Mouse (Mus musculus): Measurements from ENCODE around the gene Prkar1a. TPM values are rescaled to one million over a fixed set of nuclear protein-coding genes. Genes with fewer than 3 reads are reported as not detected.
"Not testable (repeated sequence)": the region's sequence is repeated elsewhere in the genome, so short reads cannot be mapped to it uniquely, and the experiment has no call there.

The Prkar1a gene
- polyA plus RNA-seq, 1 experiment from 2014 or later: 435 TPM

GRCm38 (mm10) chr11:109616352-109616751 is 32.9 kb upstream of the Prkar1a start:
- no peak overlapping the region for H3K27ac ChIP-seq (replicated peaks; ENCODE audit: low read depth, low read length)
- no peaks in the 10 kb centered on the region for H3K9me3 ChIP-seq (ENCODE audit: control insufficient read depth, low read length)
- H3K9ac ChIP-seq (ENCODE audit: low read depth, low read length): no peak overlapping the region
- no peak overlapping the region for H3K4me3 ChIP-seq (ENCODE audit: low read depth, low read length)
- DNase-seq (ENCODE audit: low spot score): no peak
- no peak overlapping the region for H3K4me2 ChIP-seq (ENCODE audit: low read depth, low read length)
- H3K4me1 ChIP-seq (ENCODE audit: control insufficient read depth, insufficient read depth, low read length): no peaks in the 10 kb centered on the region; the same call in 1 of the 2 replicates
- 55% methylated on average over 4 of the region's 4 CpGs for WGBS
- H3K36me3 ChIP-seq (ENCODE audit: control insufficient read depth, insufficient read depth, low read length): no peaks in the 10 kb centered on the region
- H3K27me3 ChIP-seq (replicated peaks; ENCODE audit: control insufficient read depth, insufficient read depth, low read length): no peaks in the 10 kb centered on the region
- ATAC-seq (ENCODE audit: low read depth): no peak

DNA sequence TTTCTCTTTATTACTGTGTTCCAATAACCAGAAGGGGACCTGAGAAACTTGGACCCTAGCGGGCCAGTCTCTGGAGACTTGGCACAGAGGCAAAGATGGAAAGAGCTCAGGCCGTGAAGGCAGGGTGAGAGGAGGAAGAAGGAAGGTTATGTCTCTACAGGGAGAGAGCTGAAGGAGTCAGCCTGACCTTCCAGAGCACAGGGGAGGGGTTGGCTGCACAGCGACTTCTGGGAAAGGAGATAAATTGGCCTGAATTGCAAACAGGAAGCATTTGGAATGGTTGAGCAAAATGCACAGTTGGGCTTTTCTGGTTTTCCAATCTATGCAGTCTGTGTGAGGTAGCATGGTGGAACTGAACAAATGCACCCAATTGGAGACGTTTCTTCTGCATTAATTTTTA is 32.4 kb upstream of the Prkar1a start:
- no peak overlapping the region for H3K27ac ChIP-seq (replicated peaks; ENCODE audit: low read depth, low read length)
- ATAC-seq (ENCODE audit: low read depth) (no peak), DNase-seq (ENCODE audit: low spot score) (no peak)
- WGBS: 49% methylated on average over 4 of the region's 4 CpGs
- no peaks in the 10 kb centered on the region; the same call in 1 of the 2 replicates for H3K4me1 ChIP-seq (ENCODE audit: control insufficient read depth, insufficient read depth, low read length)
- H3K27me3 ChIP-seq (replicated peaks; ENCODE audit: control insufficient read depth, insufficient read depth, low read length): no peaks in the 10 kb centered on the region
- no peak overlapping the region for H3K9ac ChIP-seq (ENCODE audit: low read depth, low read length)
- no peak overlapping the region for H3K4me2 ChIP-seq (ENCODE audit: low read depth, low read length)
- no peaks in the 10 kb centered on the region for H3K36me3 ChIP-seq (ENCODE audit: control insufficient read depth, insufficient read depth, low read length)
- no peaks in the 10 kb centered on the region for H3K9me3 ChIP-seq (ENCODE audit: control insufficient read depth, low read length)
- H3K4me3 ChIP-seq (ENCODE audit: low read depth, low read length): no peak overlapping the region

DNA sequence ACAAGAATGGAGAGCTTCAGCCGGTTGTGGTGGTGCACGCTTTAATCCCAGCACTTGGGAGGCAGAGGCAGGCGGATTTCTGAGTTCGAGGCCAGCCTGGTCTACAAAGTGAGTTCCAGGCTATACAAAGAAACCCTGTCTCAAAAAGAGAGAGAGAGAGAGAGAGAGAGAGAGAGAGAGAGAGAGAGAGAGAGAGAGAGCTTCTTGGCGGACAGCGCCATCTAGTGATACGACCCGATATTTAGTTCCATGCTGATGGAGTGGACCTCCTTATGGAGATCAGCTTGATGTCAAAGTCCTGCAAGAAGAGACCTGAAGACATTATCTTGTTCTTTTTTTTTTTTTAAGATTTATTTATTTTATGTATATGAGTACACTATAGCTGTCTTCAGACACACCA is 30.1 kb upstream of the Prkar1a start:
- 42% methylated on average over 8 of the region's 8 CpGs for WGBS
- not testable (repeated sequence) for H3K4me3 ChIP-seq (ENCODE audit: low read depth, low read length)

DNA sequence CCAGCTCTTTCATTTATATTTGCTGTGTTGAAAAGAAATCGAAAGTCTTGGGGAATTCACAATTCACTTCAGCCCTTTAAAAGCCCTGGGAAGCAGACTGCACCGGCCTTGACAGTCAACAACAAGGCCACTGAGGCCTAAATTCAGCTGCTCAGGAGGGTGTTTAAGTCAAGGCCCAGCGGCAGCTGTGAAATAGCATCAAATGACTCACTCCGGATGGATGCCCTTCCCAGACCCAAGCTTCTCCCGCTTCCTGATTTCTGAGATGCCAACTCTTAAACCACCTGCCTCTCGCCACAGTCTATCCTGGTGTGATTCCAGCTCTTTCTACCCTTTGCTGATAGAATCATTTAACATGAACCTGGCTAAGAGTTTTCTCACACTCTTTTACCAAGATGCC is 28.8 kb upstream of the Prkar1a start:
- no peak for ATAC-seq (ENCODE audit: low read depth)
- peak; percentile 32 for DNase-seq (ENCODE audit: low spot score)
- Histone ChIP-seq H3K9ac (ENCODE audit: low read depth, low read length) (no peak overlapping the region), H3K9me3 (ENCODE audit: control insufficient read depth, low read length) (no peaks in the 10 kb centered on the region), H3K27me3 (replicated peaks; ENCODE audit: control insufficient read depth, insufficient read depth, low read length) (no peaks in the 10 kb centered on the region), H3K4me1 (ENCODE audit: control insufficient read depth, insufficient read depth, low read length) (peaks cover 7% of the 10 kb centered on the region; the same call in 1 of the 2 replicates), H3K4me3 (ENCODE audit: low read depth, low read length) (no peak overlapping the region), H3K36me3 (ENCODE audit: control insufficient read depth, insufficient read depth, low read length) (no peaks in the 10 kb centered on the region), H3K27ac (replicated peaks; ENCODE audit: low read depth, low read length) (no peak overlapping the region), H3K4me2 (ENCODE audit: low read depth, low read length) (no peak overlapping the region)
- WGBS: 68% methylated on average over 6 of the region's 6 CpGs

More for the DNA sequence above, 30.1 kb upstream of the Prkar1a start:
- not testable (repeated sequence) for H3K9me3 ChIP-seq (ENCODE audit: control insufficient read depth, low read length); H3K4me2 ChIP-seq (ENCODE audit: low read depth, low read length); H3K4me1 ChIP-seq (ENCODE audit: control insufficient read depth, insufficient read depth, low read length); H3K27me3 ChIP-seq (replicated peaks; ENCODE audit: control insufficient read depth, insufficient read depth, low read length); ATAC-seq (ENCODE audit: low read depth); H3K36me3 ChIP-seq (ENCODE audit: control insufficient read depth, insufficient read depth, low read length); H3K9ac ChIP-seq (ENCODE audit: low read depth, low read length); H3K27ac ChIP-seq (replicated peaks; ENCODE audit: low read depth, low read length)
- peak; percentile 30 for DNase-seq (ENCODE audit: low spot score)

DNA sequence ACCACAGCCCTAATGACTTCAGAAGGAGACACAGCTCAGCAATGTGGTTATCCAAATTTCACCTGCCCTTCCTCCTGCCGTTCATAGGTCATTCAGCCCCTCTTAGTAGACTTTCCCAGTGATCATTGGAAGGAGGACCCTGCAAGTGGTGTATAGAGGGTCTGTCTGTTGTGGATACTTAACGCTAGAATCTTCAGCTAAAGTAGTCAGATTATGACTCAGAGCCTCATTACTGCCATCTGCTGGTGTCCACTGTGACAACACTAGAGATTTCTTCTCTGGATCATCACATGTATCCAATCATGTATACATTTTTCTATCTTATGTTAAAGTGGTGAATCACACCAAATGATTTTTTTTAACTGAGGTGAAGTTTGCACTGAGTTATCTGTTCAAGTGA is 28.0 kb upstream of the Prkar1a start:
- no peak for ATAC-seq (ENCODE audit: low read depth)

DNA sequence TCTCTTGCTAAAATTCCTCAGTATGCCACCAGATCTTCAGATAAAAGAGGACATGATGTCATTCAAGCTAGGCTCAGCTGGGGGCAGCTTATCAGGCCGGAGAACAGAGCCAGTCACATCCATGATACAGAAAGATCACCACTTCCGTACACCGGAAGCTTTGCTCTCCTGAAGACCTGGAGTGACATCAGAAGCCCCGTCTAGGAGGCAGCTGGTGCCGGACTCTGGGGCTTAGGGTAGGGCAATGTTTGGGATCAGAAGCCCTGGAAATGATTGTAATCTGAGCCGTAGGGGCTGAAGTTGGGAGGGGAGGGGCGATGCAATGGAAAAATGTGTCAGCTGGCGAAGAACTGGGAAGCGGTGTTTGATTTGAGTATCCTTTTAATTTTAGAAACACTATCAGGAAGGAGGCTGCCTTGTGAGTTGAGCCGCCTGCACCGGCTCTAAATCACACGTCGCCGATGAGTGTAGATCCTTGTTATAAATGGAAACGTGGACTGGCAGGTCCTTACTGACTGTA is 26.6 kb upstream of the Prkar1a start:
- peak; percentile 62 for ATAC-seq (ENCODE audit: low read depth)
- Histone ChIP-seq H3K27ac (replicated peaks; ENCODE audit: low read depth, low read length) (no peak overlapping the region), H3K36me3 (ENCODE audit: control insufficient read depth, insufficient read depth, low read length) (no peaks in the 10 kb centered on the region), H3K4me1 (ENCODE audit: control insufficient read depth, insufficient read depth, low read length) (0 out of 2 replicates have a peak, but pooled peaks cover 7% of the 10 kb centered on the region), H3K4me3 (ENCODE audit: low read depth, low read length) (no peak overlapping the region), H3K27me3 (replicated peaks; ENCODE audit: control insufficient read depth, insufficient read depth, low read length) (no peaks in the 10 kb centered on the region), H3K4me2 (ENCODE audit: low read depth, low read length) (peak overlapping the region; percentile 37), H3K9ac (ENCODE audit: low read depth, low read length) (no peak overlapping the region), H3K9me3 (ENCODE audit: control insufficient read depth, low read length) (no peaks in the 10 kb centered on the region)
- DNase-seq (ENCODE audit: low spot score): peak; percentile 58
- 16% methylated on average over 15 of the region's 15 CpGs for WGBS

More for the DNA sequence above, 28.0 kb upstream of the Prkar1a start:
- Histone ChIP-seq H3K9me3 (ENCODE audit: control insufficient read depth, low read length) (no peaks in the 10 kb centered on the region), H3K4me2 (ENCODE audit: low read depth, low read length) (no peak overlapping the region), H3K27ac (replicated peaks; ENCODE audit: low read depth, low read length) (no peak overlapping the region), H3K4me3 (ENCODE audit: low read depth, low read length) (no peak overlapping the region), H3K27me3 (replicated peaks; ENCODE audit: control insufficient read depth, insufficient read depth, low read length) (no peaks in the 10 kb centered on the region), H3K36me3 (ENCODE audit: control insufficient read depth, insufficient read depth, low read length) (no peaks in the 10 kb centered on the region), H3K4me1 (ENCODE audit: control insufficient read depth, insufficient read depth, low read length) (peaks cover 7% of the 10 kb centered on the region; the same call in 1 of the 2 replicates), H3K9ac (ENCODE audit: low read depth, low read length) (no peak overlapping the region)
- WGBS: 9% methylated on average over 2 of the region's 2 CpGs
- peak; percentile 74 for DNase-seq (ENCODE audit: low spot score)

DNA sequence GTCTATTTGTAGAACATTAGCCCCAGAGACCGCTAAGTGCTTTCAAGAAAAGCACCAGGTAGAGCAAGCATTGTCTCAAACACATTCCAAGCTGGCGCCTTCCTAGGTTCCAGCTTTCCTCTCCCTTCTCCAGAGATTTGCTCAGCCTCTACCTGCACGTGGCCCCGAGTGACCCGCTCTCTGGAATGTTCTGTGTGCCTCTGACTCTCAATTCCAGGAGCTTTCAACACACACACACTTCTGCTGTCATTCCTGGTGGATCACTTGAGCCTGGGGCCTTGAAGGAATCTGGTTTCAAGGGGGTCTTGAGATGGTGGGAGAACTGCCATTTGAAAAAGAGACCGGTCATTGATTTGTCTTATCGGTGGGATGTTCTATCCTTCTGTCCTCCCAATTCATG is 26.0 kb upstream of the Prkar1a start:
- WGBS: 78% methylated on average over 7 of the region's 7 CpGs
- H3K36me3 ChIP-seq (ENCODE audit: control insufficient read depth, insufficient read depth, low read length): no peaks in the 10 kb centered on the region
- no peak overlapping the region for H3K4me2 ChIP-seq (ENCODE audit: low read depth, low read length)

DNA sequence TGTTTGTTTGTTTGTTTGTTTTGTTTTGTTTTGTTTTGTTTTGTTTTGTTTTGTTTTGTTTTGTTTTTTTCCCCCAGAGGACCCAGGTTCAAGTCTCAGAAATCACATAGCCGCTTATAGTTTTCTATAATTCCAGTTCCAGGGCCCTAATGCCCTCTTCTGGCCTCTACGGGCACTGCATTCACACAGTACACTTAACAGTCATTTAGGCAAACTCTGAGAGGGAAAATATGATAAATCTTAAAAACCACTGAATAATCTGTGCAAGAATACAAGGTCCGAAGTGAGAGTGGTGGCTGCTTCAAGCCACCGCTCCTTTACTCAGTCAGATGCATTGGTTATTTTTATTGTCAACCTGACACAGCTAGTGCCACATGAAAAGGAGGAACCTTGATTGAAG is 21.6 kb upstream of the Prkar1a start:
- Histone ChIP-seq H3K27ac (replicated peaks; ENCODE audit: low read depth, low read length) (no peak overlapping the region), H3K4me2 (ENCODE audit: low read depth, low read length) (no peak overlapping the region), H3K9me3 (ENCODE audit: control insufficient read depth, low read length) (no peaks in the 10 kb centered on the region), H3K4me3 (ENCODE audit: low read depth, low read length) (no peak overlapping the region), H3K36me3 (ENCODE audit: control insufficient read depth, insufficient read depth, low read length) (no peaks in the 10 kb centered on the region), H3K9ac (ENCODE audit: low read depth, low read length) (no peak overlapping the region), H3K4me1 (ENCODE audit: control insufficient read depth, insufficient read depth, low read length) (0 out of 2 replicates have a peak, but pooled peaks cover 3% of the 10 kb centered on the region), H3K27me3 (replicated peaks; ENCODE audit: control insufficient read depth, insufficient read depth, low read length) (no peaks in the 10 kb centered on the region)
- 90% methylated on average over 4 of the region's 4 CpGs for WGBS
- no peak for DNase-seq (ENCODE audit: low spot score)
- ATAC-seq (ENCODE audit: low read depth): no peak

More for the DNA sequence above, 26.0 kb upstream of the Prkar1a start:
- Histone ChIP-seq H3K9ac (ENCODE audit: low read depth, low read length) (no peak overlapping the region), H3K4me3 (ENCODE audit: low read depth, low read length) (no peak overlapping the region), H3K4me1 (ENCODE audit: control insufficient read depth, insufficient read depth, low read length) (0 out of 2 replicates have a peak, but pooled peaks cover 7% of the 10 kb centered on the region), H3K9me3 (ENCODE audit: control insufficient read depth, low read length) (no peaks in the 10 kb centered on the region), H3K27me3 (replicated peaks; ENCODE audit: control insufficient read depth, insufficient read depth, low read length) (no peaks in the 10 kb centered on the region), H3K27ac (replicated peaks; ENCODE audit: low read depth, low read length) (no peak overlapping the region)
- DNase-seq (ENCODE audit: low spot score) (no peak), ATAC-seq (ENCODE audit: low read depth) (no peak)

GRCm38 (mm10) chr11:109628099-109628498 is 21.1 kb upstream of the Prkar1a start:
- WGBS: 86% methylated on average over 3 of the region's 3 CpGs
- Histone ChIP-seq H3K4me2 (ENCODE audit: low read depth, low read length) (no peak overlapping the region), H3K27me3 (replicated peaks; ENCODE audit: control insufficient read depth, insufficient read depth, low read length) (no peaks in the 10 kb centered on the region), H3K9ac (ENCODE audit: low read depth, low read length) (no peak overlapping the region), H3K4me1 (ENCODE audit: control insufficient read depth, insufficient read depth, low read length) (no peaks in the 10 kb centered on the region), H3K9me3 (ENCODE audit: control insufficient read depth, low read length) (no peaks in the 10 kb centered on the region), H3K4me3 (ENCODE audit: low read depth, low read length) (no peak overlapping the region), H3K27ac (replicated peaks; ENCODE audit: low read depth, low read length) (no peak overlapping the region), H3K36me3 (ENCODE audit: control insufficient read depth, insufficient read depth, low read length) (no peaks in the 10 kb centered on the region)
- ATAC-seq (ENCODE audit: low read depth) (no peak), DNase-seq (ENCODE audit: low spot score) (no peak)

All from embryonic facial prominence, embryonic 14.5 days (tissue).